Mouse (Mus musculus) neural tube, embryonic 14.5 days (tissue): Measurements from ENCODE around the gene Pik3r5. TPM values are rescaled to one million over a fixed set of nuclear protein-coding genes. Genes with fewer than 3 reads are reported as not detected.

Experiments used
- ATAC-seq: fragments of 200-750 bp; cut with Nextera tagmentation; 2 replicates; pipeline ENCODE4 v1.8.0; 2017; ENCODE audit warnings: low read depth, mild to moderate bottlenecking, moderate TSS enrichment, moderate library complexity
- H3K27ac ChIP-seq: fragments of 300-500 bp; sonication (generic); 2 replicates; pipeline ENCODE4 v1.5.1; 2014; ENCODE audit warnings: low read depth, mild to moderate bottlenecking, control low read depth, low read length, moderate library complexity, mixed read lengths
- H3K27me3 ChIP-seq: fragments of 300-500 bp; sonication (generic); 2 replicates; pipeline ENCODE4 v1.6.1; 2014; ENCODE audit warnings: low read length; ENCODE audit not compliant: control insufficient read depth, insufficient read depth
- H3K36me3 ChIP-seq: fragments of 300-500 bp; sonication (generic); 2 replicates; pipeline ENCODE4 v1.6.1; 2014; ENCODE audit warnings: low read length, mixed read lengths; ENCODE audit not compliant: control insufficient read depth, insufficient read depth
- H3K4me1 ChIP-seq: fragments of 300-500 bp; sonication (generic); 2 replicates; pipeline ENCODE4 v1.6.1; 2014; ENCODE audit warnings: low read length; ENCODE audit not compliant: control insufficient read depth, insufficient read depth
- H3K4me2 ChIP-seq: fragments of 300-500 bp; sonication (generic); 2 replicates; pipeline ENCODE4 v1.6.1; 2014; ENCODE audit warnings: mild to moderate bottlenecking, low read depth, low read length, control low read depth
- H3K4me3 ChIP-seq: fragments of 300-500 bp; sonication (generic); 2 replicates; pipeline ENCODE4 v1.5.1; 2014; ENCODE audit warnings: low read depth, low read length, control low read depth, mixed read lengths
- H3K9ac ChIP-seq: fragments of 300-500 bp; sonication (generic); replicated peaks from 2 replicates; pipeline ENCODE4 v1.6.1; 2014; ENCODE audit warnings: low read depth, mild to moderate bottlenecking, control low read depth, low read length, mixed read lengths
- H3K9me3 ChIP-seq: fragments of 300-500 bp; sonication (generic); 2 replicates; pipeline ENCODE4 v1.6.1; 2016; ENCODE audit warnings: low read length; ENCODE audit not compliant: control insufficient read depth
- WGBS: fragments of 180-500 bp; shearing (Covaris S2); extraction: QIAGEN DNeasy Blood & Tissue Kit; methylation state at CpG from one replicate; pipeline ENCODE4 v1.1.7; 2014; 5-methylcytosine and 5-hydroxymethylcytosine counted together
- polyA plus RNA-seq: library from polyadenylated mRNA; unstranded; fragments of >200 nt; fragmentation: Nextera tagmentation; extraction: Ambion mirVana; gene quantifications from 2 replicates; pipeline ENCODE4 v1.2.1, GENCODE M21; 2014

The Pik3r5 gene
- polyA plus RNA-seq, 1 experiment from 2014 or later = 1.2 TPM

- Histone ChIP-seq H3K9me3 (no peaks in the 10 kb centered on the region), H3K9ac (no peak overlapping the region), H3K27me3 (no peaks in the 10 kb centered on the region), H3K4me1 (no peaks in the 10 kb centered on the region), H3K36me3 (no peaks in the 10 kb centered on the region), H3K4me3 (no peak overlapping the region), H3K4me2 (no peak overlapping the region), H3K27ac (no peak overlapping the region)
- WGBS = 90% methylated on average over 4 of the region's 4 CpGs
- no peak for ATAC-seq
Observed at GRCm38 (mm10) chr11:68480660-68481059, 48.7 kb downstream of the Pik3r5 start.

- Histone ChIP-seq H3K4me1 (no peaks in the 10 kb centered on the region), H3K4me2 (no peak overlapping the region), H3K9ac (no peak overlapping the region), H3K27me3 (no peaks in the 10 kb centered on the region), H3K9me3 (no peaks in the 10 kb centered on the region), H3K4me3 (no peak overlapping the region), H3K36me3 (no peaks in the 10 kb centered on the region), H3K27ac (no peak overlapping the region)
- no peak for ATAC-seq
Observed at GRCm38 (mm10) chr11:68482001-68482400, 50.1 kb downstream of the Pik3r5 start.

- H3K36me3 ChIP-seq = no peaks in the 10 kb centered on the region
- H3K4me2 ChIP-seq = no peak overlapping the region
- no peak overlapping the region for H3K27ac ChIP-seq
- 82% methylated on average over 6 of the region's 6 CpGs for WGBS
- H3K9ac ChIP-seq = no peak overlapping the region
- H3K9me3 ChIP-seq = no peaks in the 10 kb centered on the region
- no peak overlapping the region for H3K4me3 ChIP-seq
- ATAC-seq = no peak
- no peaks in the 10 kb centered on the region for H3K4me1 ChIP-seq
- H3K27me3 ChIP-seq = no peaks in the 10 kb centered on the region
Observed at GRCm38 (mm10) chr11:68483213-68483612, 51.3 kb downstream of the Pik3r5 start.

GRCm38 (mm10) chr11:68484431-68484830 is 52.5 kb downstream of the Pik3r5 start:
- H3K9ac ChIP-seq = no peak overlapping the region
- WGBS = 55% methylated on average over 3 of the region's 3 CpGs
- H3K36me3 ChIP-seq = no peaks in the 10 kb centered on the region
- no peak overlapping the region for H3K27ac ChIP-seq
- no peak overlapping the region for H3K4me3 ChIP-seq
- no peak overlapping the region for H3K4me2 ChIP-seq
- H3K4me1 ChIP-seq = no peaks in the 10 kb centered on the region
- no peaks in the 10 kb centered on the region for H3K9me3 ChIP-seq
- ATAC-seq = no peak
- H3K27me3 ChIP-seq = no peaks in the 10 kb centered on the region

- 39% methylated on average over 8 of the region's 8 CpGs for WGBS
- Histone ChIP-seq H3K36me3 (no peaks in the 10 kb centered on the region), H3K9ac (no peak overlapping the region), H3K4me2 (no peak overlapping the region), H3K27me3 (no peaks in the 10 kb centered on the region), H3K27ac (no peak overlapping the region), H3K4me3 (no peak overlapping the region), H3K4me1 (no peaks in the 10 kb centered on the region), H3K9me3 (no peaks in the 10 kb centered on the region)
- ATAC-seq = no peak; the same call in 1 of the 2 replicates
Observed at GRCm38 (mm10) chr11:68485206-68485942, 53.5 kb downstream of the Pik3r5 start.

- Histone ChIP-seq H3K9ac (no peak overlapping the region), H3K27me3 (no peaks in the 10 kb centered on the region)
- no peak for ATAC-seq
Observed at GRCm38 (mm10) chr11:68486093-68486492, 54.2 kb downstream of the Pik3r5 start.

GRCm38 (mm10) chr11:68487720-68488119 is 55.8 kb downstream of the Pik3r5 start:
- H3K9me3 ChIP-seq = no peaks in the 10 kb centered on the region
- H3K27ac ChIP-seq = no peak overlapping the region
- H3K9ac ChIP-seq = no peak overlapping the region
- no peak overlapping the region for H3K4me2 ChIP-seq
- H3K36me3 ChIP-seq = no peaks in the 10 kb centered on the region
- no peaks in the 10 kb centered on the region for H3K4me1 ChIP-seq
- no peak overlapping the region for H3K4me3 ChIP-seq
- ATAC-seq = no peak
- H3K27me3 ChIP-seq = no peaks in the 10 kb centered on the region
- 88% methylated on average over 10 of the region's 10 CpGs for WGBS

More at GRCm38 (mm10) chr11:68486093-68486492, 54.2 kb downstream of the Pik3r5 start:
- Histone ChIP-seq H3K4me1 (no peaks in the 10 kb centered on the region), H3K9me3 (no peaks in the 10 kb centered on the region), H3K27ac (no peak overlapping the region), H3K4me2 (no peak overlapping the region), H3K36me3 (no peaks in the 10 kb centered on the region), H3K4me3 (no peak overlapping the region)
- WGBS = 90% methylated on average over 3 of the region's 3 CpGs

- Histone ChIP-seq H3K9me3 (no peaks in the 10 kb centered on the region), H3K4me3 (no peak overlapping the region)
- 79% methylated on average over 6 of the region's 6 CpGs for WGBS
Observed at GRCm38 (mm10) chr11:68488256-68488824, 56.4 kb downstream of the Pik3r5 start.

GRCm38 (mm10) chr11:68489236-68489635 is 57.3 kb downstream of the Pik3r5 start:
- no peaks in the 10 kb centered on the region for H3K27me3 ChIP-seq
- ATAC-seq = no peak
- 36% methylated on average over 2 of the region's 2 CpGs for WGBS
- H3K9me3 ChIP-seq = no peaks in the 10 kb centered on the region
- H3K4me2 ChIP-seq = no peak overlapping the region
- no peaks in the 10 kb centered on the region for H3K4me1 ChIP-seq
- no peak overlapping the region for H3K4me3 ChIP-seq
- no peak overlapping the region for H3K27ac ChIP-seq
- H3K36me3 ChIP-seq = no peaks in the 10 kb centered on the region
- no peak overlapping the region for H3K9ac ChIP-seq

More at GRCm38 (mm10) chr11:68488256-68488824, 56.4 kb downstream of the Pik3r5 start:
- H3K4me1 ChIP-seq = no peaks in the 10 kb centered on the region
- H3K27me3 ChIP-seq = no peaks in the 10 kb centered on the region
- no peak for ATAC-seq
- H3K4me2 ChIP-seq = no peak overlapping the region
- no peaks in the 10 kb centered on the region for H3K36me3 ChIP-seq
- H3K27ac ChIP-seq = no peak overlapping the region
- H3K9ac ChIP-seq = no peak overlapping the region
